Mouse (Mus musculus): ENCODE measurements at regions not wholly inside any gene's neighbourhood (a gene's known extent, or its start where the extent isn't known, plus 50 kb on each side); places are given as distances from the start of the nearest gene placed in this dataset.
"Not testable (repeated sequence)": the region's sequence is repeated elsewhere in the genome, so short reads cannot be mapped to it uniquely, and the experiment has no call there.

GRCm38 (mm10) chr9:12611994-12612393, 633.6 kb downstream of the Jrkl start:
- not testable (repeated sequence) for DNase-seq (ENCODE audit: low read depth, low spot score)

- peak; percentile 28 for DNase-seq (ENCODE audit: low read depth, low spot score)
These were observed 647.4 kb downstream of the Jrkl start for GRCm38 (mm10) chr9:12598113-12598650.

DNA sequence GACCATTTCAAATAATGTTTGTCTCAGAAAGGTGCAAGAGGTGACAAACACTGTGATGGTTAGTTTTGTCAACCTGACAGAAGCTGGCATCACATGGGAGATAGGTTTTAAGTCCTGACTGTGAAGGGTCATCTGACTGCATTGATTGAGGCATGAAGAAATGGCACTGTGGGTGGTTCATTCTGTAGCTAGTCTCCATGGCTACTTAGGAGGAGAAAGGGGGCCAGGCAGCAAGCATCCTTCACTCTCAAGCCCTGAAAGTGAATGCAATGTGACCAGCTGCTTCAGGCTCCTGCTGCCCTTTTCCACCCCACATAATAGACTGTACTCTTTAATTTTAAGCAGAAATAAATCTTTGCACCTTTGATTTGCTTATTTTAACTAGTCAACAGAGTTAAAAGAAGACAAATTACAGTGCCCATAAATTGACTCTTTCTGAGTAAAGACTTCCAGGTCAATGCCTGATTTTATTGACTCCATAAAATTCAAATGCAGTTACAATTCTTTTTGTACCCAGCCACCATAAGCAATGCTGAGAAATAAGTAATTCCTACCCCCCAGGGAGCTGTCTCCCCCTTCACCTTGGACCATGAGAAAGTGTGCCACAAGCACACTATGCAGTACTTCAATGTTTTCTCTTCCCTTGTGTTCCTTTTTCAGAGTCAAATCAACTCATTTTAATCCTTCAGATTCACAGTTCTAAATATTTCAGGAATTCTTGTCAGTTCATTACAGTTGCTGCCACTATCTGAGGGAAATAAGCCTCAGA, 658.2 kb downstream of the Jrkl start:
- DNase-seq (ENCODE audit: low read depth, low spot score) = no peak
